Mouse (Mus musculus) right cerebral cortex, adult 18-20 months (tissue): Measurements from ENCODE around the gene Prkcsh.

Source experiments
- DNase-seq: peaks from one replicate; pipeline ENCODE4 v3.0.0; 2022; ENCODE audit warnings: mixed read lengths

Gene Prkcsh

DNA sequence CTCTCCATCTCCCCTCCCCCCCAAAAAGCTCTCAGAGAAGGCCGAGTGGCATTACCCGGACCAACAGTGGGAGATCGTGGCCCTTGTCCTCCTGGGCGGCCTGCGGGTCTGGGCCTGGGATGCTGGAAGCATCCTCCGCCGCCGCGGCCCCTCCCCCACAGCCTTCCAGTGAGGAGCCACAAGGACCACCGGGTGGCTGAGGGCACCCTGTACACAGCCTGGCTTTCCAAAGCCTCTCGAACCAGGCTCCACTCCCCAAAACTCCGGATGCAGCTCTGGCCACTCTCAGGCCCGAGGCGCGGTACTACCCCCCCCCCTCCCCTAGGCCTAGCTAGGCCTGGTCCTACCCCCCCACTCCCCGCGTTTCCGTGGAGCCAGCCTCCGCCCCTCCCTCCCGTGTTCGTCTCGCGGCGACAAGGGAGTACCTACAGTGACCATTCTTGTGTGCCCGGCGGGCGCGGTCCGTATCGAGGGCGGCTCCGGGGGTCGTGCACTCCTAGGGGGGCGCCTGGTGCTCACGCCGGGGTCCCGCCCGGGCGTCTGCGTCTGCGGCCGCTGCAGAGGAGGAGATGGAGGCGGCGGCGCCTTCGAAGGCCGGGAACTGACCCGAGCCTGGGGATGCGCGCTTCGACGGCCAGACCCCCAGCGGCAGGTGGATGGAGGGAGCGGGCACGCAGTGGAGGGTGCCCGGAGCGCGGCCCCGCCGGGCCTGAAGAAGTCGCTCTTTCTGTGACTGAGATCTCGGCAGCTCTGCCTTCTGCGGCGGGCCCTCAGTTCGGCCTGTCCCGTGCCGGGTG, 48.8 kb downstream of the Prkcsh start:
- DNase-seq, result peak; percentile 52

DNA sequence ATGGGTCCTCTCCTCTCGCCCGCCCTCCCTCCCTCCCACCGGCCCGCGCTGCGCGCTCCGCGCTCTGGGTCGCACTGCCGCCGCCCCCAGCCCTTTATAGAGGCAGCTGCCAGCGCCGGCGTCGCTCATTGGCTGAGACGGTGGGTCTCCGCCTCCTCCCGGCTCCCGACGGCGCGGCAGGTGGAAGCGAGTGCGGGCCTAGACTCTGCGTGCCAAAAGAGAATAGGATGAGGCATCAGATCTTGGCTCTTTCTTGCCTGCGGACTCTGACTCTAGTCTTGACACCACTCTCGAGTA, 49.3 kb downstream of the Prkcsh start, which contains the start of gene Elavl3:
Gene Elavl3, minus strand, starts transcription at position 66 of the 297 bp plus-strand sequence.
- peak; percentile 89 for DNase-seq

DNA sequence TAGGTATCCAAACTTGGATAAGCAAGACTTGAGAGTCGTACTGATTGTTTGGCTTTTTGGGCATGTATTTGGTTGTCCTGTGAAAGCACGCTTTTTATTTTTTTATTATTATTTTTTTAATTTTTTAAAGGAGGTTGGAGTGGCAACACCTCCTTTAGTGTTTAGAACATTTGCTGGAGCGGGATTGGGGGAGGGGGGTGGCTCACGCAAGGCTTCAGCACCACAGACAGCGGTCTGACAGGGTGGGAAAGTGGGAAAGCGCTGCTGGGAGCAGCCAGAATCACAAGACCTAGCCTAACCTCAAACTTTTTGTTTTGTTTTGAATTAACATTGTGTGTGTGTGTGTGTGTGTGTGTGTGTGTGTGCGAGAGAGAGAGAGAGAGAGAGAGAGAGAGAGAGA, 51.1 kb downstream of the Prkcsh start:
- DNase-seq, result no peak

DNA sequence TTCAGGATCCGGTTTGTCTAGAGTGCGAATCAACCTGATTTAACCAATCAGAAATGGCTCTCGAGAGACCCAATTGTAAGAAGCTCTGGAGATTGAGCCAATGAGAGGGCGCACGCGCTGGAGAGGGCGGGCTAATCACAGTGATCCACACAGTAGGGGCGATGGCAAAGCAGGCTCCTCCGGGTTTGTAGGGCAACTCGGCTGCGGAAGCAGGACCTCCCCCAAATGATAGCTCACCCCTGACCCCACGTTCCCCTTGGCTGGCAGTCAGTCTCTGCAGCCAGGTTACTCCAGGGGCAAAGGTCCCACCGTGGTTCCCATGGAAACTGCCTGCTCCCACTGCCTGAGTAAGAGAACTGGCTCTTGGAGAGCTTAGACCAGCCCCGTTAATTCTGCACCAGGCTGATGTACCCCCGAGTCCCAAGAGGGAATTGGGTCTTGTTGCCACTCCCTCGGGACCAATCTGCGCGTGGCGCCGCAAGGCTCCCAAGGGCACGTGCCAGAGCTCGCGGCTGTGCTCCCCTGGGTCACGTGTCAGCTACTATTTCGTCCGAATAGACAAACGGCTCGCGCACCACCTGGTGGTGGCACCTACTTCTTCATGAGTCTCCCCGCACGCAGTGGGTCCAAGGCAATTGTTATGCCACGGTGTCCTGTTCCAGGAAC, 51.9 kb downstream of the Prkcsh start:
- DNase-seq, result peak; percentile 87

DNA sequence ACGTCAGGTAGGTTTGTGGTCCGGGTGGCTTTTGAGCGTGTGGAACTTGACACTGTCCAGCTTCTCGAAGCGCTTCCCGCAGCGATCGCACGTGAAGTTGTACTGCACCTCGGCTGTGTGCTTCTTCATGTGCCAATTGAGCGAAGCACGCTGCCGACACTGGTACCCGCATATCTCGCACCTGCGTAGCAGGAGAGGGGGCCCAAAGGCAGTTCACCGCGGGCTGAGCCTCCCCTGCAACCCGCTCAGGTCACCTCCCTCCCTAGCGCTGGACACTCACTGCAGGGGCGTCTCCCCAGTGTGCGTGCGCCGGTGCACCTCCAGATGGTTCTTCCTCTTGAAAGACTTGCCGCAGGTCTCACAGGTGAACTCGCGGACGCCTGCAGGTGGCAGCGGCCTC, 53.1 kb downstream of the Prkcsh start:
- no peak for DNase-seq

DNA sequence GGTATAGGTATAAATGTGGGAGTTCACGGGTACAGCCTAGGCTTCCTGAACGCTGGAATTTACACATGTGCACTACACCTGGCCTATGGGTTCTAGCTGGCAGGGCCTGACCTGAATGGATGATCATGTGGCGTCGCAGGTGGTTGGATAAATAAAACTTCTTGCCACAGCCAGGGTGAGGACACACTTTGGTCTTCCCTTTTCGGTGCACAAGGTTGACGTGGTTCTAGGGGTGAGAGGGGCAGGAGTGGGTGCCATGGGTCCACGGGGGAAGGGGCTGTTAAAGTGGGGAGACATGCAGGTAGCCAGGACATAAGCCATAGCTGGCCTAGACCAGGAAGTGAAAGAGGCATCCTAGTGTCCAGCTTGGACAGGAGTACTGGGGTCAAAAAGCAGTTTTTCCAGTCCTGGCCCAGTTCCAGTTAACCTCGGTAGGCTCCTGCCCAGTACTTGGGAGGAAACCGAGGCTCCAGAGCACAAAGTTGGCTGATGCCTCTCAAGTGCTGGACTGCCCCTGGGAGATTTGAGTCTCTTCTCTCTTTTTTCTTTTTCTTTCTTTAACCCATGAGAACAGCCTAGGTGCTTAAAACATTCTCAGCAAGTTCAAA, 53.8 kb downstream of the Prkcsh start:
- DNase-seq, result no peak

DNA sequence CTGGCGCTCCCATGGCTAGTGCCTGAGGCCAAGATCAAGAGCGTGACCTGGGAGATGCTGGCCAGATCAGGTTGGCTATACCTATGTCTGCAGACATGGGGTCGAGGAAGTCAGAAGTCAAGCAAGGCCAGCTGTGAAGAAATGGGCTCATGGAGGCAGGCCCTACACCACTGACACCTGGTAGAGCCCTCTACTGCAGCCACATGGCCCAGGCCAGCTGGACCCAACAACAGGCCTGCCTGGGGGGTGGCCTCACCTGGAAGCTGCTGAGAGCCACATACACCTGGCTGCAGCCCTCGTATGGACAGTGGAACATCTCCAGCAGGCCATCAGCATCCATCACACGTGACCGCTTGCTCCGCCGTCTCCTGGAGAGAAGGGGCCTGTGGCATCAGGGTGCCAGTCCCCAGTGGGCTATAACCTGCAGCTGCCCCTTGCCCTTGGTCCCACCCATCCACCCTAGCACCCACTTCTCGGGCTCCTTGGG, 54.5 kb downstream of the Prkcsh start:
- no peak for DNase-seq

DNA sequence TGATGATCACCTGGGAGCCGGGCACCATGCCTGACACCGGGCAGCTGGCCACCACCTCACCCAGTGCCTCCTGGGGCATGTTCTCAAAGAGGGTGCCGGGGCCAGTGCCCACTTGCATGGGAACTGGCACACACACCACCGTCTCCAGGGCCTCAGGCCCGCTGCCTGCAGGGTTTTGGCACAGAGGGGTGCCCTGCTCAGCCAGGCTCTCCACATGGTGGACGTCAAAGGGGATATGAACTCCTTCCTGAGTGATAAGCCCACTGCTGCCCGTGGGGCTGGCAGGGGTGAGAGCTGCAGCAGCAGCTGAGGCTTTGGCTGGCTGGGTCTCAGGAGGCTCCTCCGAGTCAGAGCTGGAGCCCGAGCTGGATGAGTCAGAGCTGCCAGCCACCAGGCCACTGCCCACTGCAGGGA, 55.4 kb downstream of the Prkcsh start:
- no peak for DNase-seq

DNA sequence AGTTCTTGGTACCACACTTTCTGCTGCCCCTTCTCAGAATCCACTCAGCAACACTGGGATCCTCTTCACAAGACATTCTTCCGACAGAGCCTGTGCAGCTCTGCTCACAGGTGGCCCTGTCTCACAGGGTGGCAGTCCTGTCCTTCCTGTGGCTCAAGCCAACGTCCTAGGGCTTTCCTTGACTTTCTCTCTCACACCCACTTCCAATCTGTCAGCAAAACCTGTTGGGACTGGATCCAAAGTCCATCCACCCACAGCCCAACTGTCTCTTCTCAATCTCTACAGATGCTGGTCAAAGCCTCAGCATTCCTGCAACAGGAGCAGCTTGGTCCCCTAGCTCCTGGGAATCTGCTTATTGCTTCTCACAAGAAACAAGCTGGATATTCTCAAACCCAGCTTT, 58.7 kb downstream of the Prkcsh start:
- peak; percentile 82 for DNase-seq
